Mouse (Mus musculus) heart, embryonic 13.5 days (tissue): ENCODE data around the gene Ccdc32. TPM values are rescaled to one million over a fixed set of nuclear protein-coding genes. Genes with fewer than 3 reads are reported as not detected.

ENCODE experiments used
- ATAC-seq: fragments of 200-750 bp; cut with Nextera tagmentation; 2 replicates; pipeline ENCODE4 v1.8.0; 2017; ENCODE audit warnings: moderate TSS enrichment; ENCODE audit not compliant: insufficient number of reproducible peaks, low FRiP score, low TSS enrichment; ENCODE audit errors: extremely low read depth
- H3K27ac ChIP-seq: fragments of 300-500 bp; sonication (generic); replicated peaks from 2 replicates; pipeline ENCODE4 v1.5.1; 2015; ENCODE audit warnings: moderate library complexity, mild to moderate bottlenecking, inconsistent platforms
- H3K27me3 ChIP-seq: fragments of 300-500 bp; sonication (generic); replicated peaks from 2 replicates; pipeline ENCODE4 v1.6.1; 2015; ENCODE audit warnings: mild to moderate bottlenecking, inconsistent platforms
- H3K36me3 ChIP-seq: fragments of 300-500 bp; sonication (generic); 2 replicates; pipeline ENCODE4 v1.6.1; 2015; ENCODE audit warnings: mild to moderate bottlenecking, inconsistent platforms
- H3K4me1 ChIP-seq: fragments of 300-500 bp; sonication (generic); 2 replicates; pipeline ENCODE4 v1.6.1; 2015; ENCODE audit warnings: inconsistent platforms
- H3K4me2 ChIP-seq: fragments of 300-500 bp; sonication (generic); 2 replicates; pipeline ENCODE4 v1.6.1; 2015; ENCODE audit warnings: inconsistent platforms, mild to moderate bottlenecking, moderate library complexity
- H3K4me3 ChIP-seq: fragments of 300-500 bp; sonication (generic); 2 replicates; pipeline ENCODE4 v1.5.1; 2015; ENCODE audit warnings: moderate library complexity, mild to moderate bottlenecking, inconsistent platforms
- H3K9ac ChIP-seq: fragments of 300-500 bp; sonication (generic); 2 replicates; pipeline ENCODE4 v1.6.1; 2015; ENCODE audit warnings: inconsistent platforms, mild to moderate bottlenecking, moderate library complexity
- H3K9me3 ChIP-seq: fragments of 300-500 bp; sonication (generic); 2 replicates; pipeline ENCODE4 v1.6.1; 2016; ENCODE audit warnings: inconsistent platforms
- WGBS: fragments of 180-500 bp; shearing (Covaris S2); methylation state at CpG from one replicate; pipeline ENCODE4 v1.1.7; 2015; ENCODE audit warnings: mixed read lengths; 5-methylcytosine and 5-hydroxymethylcytosine counted together
- polyA plus RNA-seq: library from polyadenylated mRNA; unstranded; fragments of >200 nt; fragmentation: Nextera tagmentation; extraction: Ambion mirVana; gene quantifications from 2 replicates; pipeline ENCODE4 v1.2.1, GENCODE M21; 2015

The Ccdc32 gene
- 16.0 and 17.6 TPM in 2 replicates for polyA plus RNA-seq

DNA sequence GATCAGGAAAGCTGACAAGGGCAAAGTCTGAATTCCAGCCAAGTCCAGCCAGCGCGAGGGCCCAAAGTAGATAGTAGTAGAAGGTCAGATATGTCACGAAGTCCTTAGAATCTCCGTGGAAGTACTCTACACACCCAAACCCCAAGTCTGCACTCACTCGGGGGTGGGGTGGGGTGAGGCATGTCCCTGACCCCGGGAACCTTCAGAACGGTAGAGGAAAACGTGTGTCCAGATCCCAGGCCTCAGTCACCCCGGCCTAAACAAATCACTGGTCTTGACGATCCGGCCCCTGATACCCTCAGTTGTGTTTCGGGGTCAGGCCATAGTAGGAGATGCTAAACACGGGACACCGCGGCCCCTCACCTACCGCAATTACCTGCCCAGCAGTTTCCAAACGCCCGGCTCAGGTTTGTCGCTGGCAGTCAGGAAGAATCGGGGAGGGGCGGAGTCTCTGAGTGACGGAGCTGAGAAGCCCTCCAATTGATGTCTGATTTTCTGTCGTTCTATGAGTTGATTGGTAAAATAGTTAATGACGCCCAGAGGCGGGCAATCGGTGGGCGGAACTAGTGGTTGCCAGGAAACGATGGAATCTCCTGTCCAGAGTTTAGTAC, at the start of gene Ccdc32:
Gene Ccdc32, minus strand, starts transcription at position 453 of the 611 bp plus-strand sequence.
- Histone ChIP-seq H3K4me3 (peak within 1 kb of the TSS; percentile 65), H3K9ac (peak within 1 kb of the TSS; percentile 84), H3K9me3 (no peaks in the 10 kb centered on the region), H3K4me1 (peaks cover 16% of the 10 kb centered on the region), H3K4me2 (peak within 1 kb of the TSS; percentile 78), H3K36me3 (peaks cover 30% of the 10 kb centered on the region), H3K27me3 (peaks cover 8% of the 10 kb centered on the region; the same call in 1 of the 2 replicates), H3K27ac (no peak within 1 kb of the TSS)
- ATAC-seq = peak; percentile 81; the same call in 1 of the 2 replicates
- WGBS = under 1% methylated on average over 28 of the region's 28 CpGs

GRCm38 (mm10) chr2:119072397-119072796, 43.2 kb upstream of the Ccdc32 start:
- H3K36me3 ChIP-seq = peaks cover 72% of the 10 kb centered on the region
- H3K4me3 ChIP-seq = no peak overlapping the region
- WGBS = 86% methylated on average over 4 of the region's 4 CpGs
- no peaks in the 10 kb centered on the region for H3K27me3 ChIP-seq
- no peaks in the 10 kb centered on the region for H3K9me3 ChIP-seq
- no peak overlapping the region for H3K9ac ChIP-seq
- H3K4me2 ChIP-seq = no peak overlapping the region
- no peak overlapping the region for H3K27ac ChIP-seq
- H3K4me1 ChIP-seq = no peaks in the 10 kb centered on the region
- no peak for ATAC-seq

- ATAC-seq = no peak
- no peak overlapping the region for H3K4me2 ChIP-seq
These were observed 30.9 kb upstream of the Ccdc32 start for GRCm38 (mm10) chr2:119060139-119060538.

DNA sequence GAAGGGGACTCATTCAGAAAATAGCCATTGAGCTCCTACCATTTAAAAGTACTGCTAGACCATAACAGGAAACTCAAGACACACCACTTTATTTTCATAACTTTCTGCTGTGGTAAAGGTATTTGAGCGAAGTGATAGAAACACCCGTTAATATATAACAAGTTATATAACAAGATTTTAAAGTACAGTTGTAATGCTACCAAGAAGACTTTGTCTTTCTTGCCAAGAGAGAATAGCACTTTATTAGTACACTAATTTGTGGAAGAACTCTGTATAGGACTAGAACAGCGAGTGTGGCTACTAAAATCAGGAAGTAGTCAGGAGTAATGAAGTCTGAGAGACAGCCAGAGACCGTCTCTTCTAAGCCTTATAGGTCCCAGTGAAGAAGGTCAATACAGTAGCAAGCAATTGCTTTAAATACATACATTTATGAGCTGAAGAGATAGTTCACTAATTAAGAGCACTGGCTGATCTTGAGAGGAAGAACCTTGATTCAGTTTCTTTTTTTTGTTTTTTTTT, 21.0 kb upstream of the Ccdc32 start:
- H3K4me2 ChIP-seq = no peak overlapping the region
- no peak for ATAC-seq

More at GRCm38 (mm10) chr2:119060139-119060538, 30.9 kb upstream of the Ccdc32 start:
- Histone ChIP-seq H3K36me3 (peaks cover 50% of the 10 kb centered on the region), H3K9ac (no peak overlapping the region), H3K9me3 (no peaks in the 10 kb centered on the region), H3K4me3 (no peak overlapping the region), H3K27ac (no peak overlapping the region), H3K27me3 (no peaks in the 10 kb centered on the region), H3K4me1 (no peaks in the 10 kb centered on the region)
- 95% methylated on average over 2 of the region's 2 CpGs for WGBS

DNA sequence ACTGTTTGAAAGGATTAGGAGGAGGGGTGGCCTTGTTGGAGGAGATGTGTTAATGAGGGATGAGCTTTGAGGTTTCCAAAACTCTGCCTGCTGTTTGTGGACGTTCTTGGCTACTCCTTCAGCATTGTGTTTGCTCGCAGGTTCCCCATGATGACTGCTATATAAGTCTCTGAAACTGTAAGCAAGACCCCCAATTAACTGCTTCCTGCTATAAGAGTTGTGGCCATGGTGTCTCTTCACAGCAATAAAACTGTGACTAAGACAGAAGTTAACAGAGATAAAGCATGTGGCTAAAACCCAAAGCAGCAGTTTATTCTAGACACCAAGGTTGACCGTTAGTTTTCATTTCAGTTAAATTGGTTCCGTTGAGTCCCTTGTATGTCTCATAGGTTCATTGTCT, 18.7 kb upstream of the Ccdc32 start:
- peak overlapping the region; percentile 87 for H3K27ac ChIP-seq
- no peak for ATAC-seq

More for the DNA sequence above, 21.0 kb upstream of the Ccdc32 start:
- H3K9me3 ChIP-seq = no peaks in the 10 kb centered on the region
- WGBS = 87% methylated on average over 4 of the region's 4 CpGs
- H3K9ac ChIP-seq = no peak overlapping the region
- H3K4me3 ChIP-seq = no peak overlapping the region
- no peaks in the 10 kb centered on the region for H3K36me3 ChIP-seq
- H3K27ac ChIP-seq = no peak overlapping the region
- H3K4me1 ChIP-seq = peaks cover 20% of the 10 kb centered on the region
- no peaks in the 10 kb centered on the region for H3K27me3 ChIP-seq

DNA sequence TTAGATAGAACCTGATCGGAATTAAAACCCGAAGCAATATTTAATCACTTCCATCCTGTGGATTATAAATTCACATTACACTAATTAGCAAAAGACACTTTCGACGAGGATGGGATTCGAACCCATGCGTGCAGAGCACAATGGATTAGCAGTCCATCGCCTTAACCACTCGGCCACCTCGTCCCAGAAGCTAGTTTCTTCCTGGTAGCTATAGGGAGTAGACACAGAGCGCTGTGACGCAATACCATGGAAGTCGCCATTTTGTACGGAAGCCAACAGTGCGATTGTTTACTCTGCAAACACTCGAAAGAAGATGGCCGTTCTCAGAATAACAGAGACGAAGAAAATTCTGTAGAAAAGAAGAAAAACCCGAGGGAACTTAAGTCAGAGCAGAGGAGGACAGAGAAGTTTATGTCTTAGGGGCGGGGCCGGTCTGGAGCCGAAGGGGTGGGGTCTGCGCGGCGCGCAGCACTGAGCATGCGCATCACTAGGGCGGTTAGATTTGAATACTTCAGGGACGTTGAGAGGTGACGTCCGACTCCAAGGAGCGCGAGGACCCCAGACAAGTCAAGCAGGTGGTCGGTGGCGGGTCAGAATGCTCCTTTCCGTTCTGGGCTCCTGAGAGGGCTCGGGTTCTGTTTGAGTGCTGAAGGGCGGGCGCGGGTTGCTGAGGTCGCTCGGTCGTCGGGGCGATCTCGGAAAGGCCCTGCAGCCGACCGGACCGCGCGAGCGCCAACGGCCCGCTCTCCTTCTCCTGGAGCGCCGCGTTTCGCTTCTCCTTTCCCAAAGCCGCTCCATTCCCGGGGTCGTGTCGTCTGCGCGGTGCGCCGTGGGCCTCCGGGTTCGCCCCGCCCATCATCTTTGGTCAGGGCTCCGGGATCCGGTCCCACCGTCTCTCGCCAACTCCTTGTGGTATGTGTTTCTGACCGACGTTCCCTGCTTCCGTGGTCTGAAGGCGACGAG, 17.7 kb upstream of the Ccdc32 start, which contains the start of gene Knl1:
Gene Knl1, plus strand, starts transcription at position 471 of the 963 bp plus-strand sequence.
- H3K9ac ChIP-seq = peak within 1 kb of the TSS; percentile 88
- peak within 1 kb of the TSS; percentile 87 for H3K27ac ChIP-seq
- peak within 1 kb of the TSS; percentile 90 for H3K4me3 ChIP-seq
- peak within 1 kb of the TSS; percentile 73 for H3K4me2 ChIP-seq
- no peaks in the 10 kb centered on the region for H3K27me3 ChIP-seq
- peaks cover 18% of the 10 kb centered on the region for H3K4me1 ChIP-seq
- WGBS = under 1% methylated on average over 77 of the region's 77 CpGs
- no peaks in the 10 kb centered on the region for H3K9me3 ChIP-seq
- peak; percentile 93 for ATAC-seq
- peaks cover 8% of the 10 kb centered on the region for H3K36me3 ChIP-seq

More for the DNA sequence above, 18.7 kb upstream of the Ccdc32 start:
- WGBS = 26% methylated on average over 4 of the region's 4 CpGs
- H3K9me3 ChIP-seq = no peaks in the 10 kb centered on the region
- H3K4me3 ChIP-seq = peak overlapping the region; percentile 90
- H3K27me3 ChIP-seq = no peaks in the 10 kb centered on the region
- peak overlapping the region; percentile 73 for H3K4me2 ChIP-seq
- H3K9ac ChIP-seq = peak overlapping the region; percentile 88
- peaks cover 20% of the 10 kb centered on the region for H3K4me1 ChIP-seq
- H3K36me3 ChIP-seq = no peaks in the 10 kb centered on the region

GRCm38 (mm10) chr2:119045163-119045562, 16.0 kb upstream of the Ccdc32 start:
- H3K4me3 ChIP-seq = no peak overlapping the region
- H3K4me1 ChIP-seq = peaks cover 16% of the 10 kb centered on the region
- ATAC-seq = no peak
- no peak overlapping the region for H3K27ac ChIP-seq
- H3K4me2 ChIP-seq = no peak overlapping the region
- peaks cover 14% of the 10 kb centered on the region for H3K36me3 ChIP-seq
- no peaks in the 10 kb centered on the region for H3K9me3 ChIP-seq
- H3K9ac ChIP-seq = no peak overlapping the region
- H3K27me3 ChIP-seq = no peaks in the 10 kb centered on the region
- WGBS = 72% methylated on average over 2 of the region's 2 CpGs

DNA sequence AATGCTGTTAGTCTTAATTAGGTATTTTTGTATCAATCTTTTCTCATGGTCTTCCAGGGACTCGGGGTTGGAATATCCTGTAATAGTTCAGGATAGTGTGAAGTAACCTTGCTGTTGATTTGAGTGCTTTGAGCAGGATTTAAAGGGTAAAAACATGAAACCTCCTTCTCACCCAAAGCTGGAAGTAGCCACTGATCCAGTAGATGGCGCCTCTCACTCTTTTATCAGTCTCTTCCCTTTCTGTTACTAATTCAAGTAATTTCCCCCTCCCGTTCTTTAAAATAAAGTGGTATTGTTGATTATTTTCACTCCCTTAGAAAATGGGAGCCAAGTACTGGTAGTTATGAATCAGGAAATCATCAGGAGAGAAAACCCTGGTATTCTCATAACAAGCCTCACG, 11.7 kb upstream of the Ccdc32 start:
- no peaks in the 10 kb centered on the region for H3K9me3 ChIP-seq
- no peak overlapping the region for H3K4me2 ChIP-seq
- H3K4me3 ChIP-seq = no peak overlapping the region
- ATAC-seq = no peak
- peaks cover 40% of the 10 kb centered on the region for H3K36me3 ChIP-seq
- peaks cover 6% of the 10 kb centered on the region for H3K4me1 ChIP-seq
- H3K27ac ChIP-seq = no peak overlapping the region
- no peak overlapping the region for H3K9ac ChIP-seq
- H3K27me3 ChIP-seq = no peaks in the 10 kb centered on the region
- WGBS = 41% methylated on average over 4 of the region's 4 CpGs

GRCm38 (mm10) chr2:119035397-119035745, 6.2 kb upstream of the Ccdc32 start:
- Histone ChIP-seq H3K4me3 (peak overlapping the region; percentile 96), H3K9me3 (no peaks in the 10 kb centered on the region), H3K27ac (peak overlapping the region; percentile 93), H3K9ac (peak overlapping the region; percentile 94), H3K4me1 (peaks cover 15% of the 10 kb centered on the region), H3K4me2 (peak overlapping the region; percentile 82), H3K36me3 (peaks cover 27% of the 10 kb centered on the region), H3K27me3 (peaks cover 8% of the 10 kb centered on the region; the same call in 1 of the 2 replicates)
- no peak for ATAC-seq
- 11% methylated on average over 7 of the region's 7 CpGs for WGBS

DNA sequence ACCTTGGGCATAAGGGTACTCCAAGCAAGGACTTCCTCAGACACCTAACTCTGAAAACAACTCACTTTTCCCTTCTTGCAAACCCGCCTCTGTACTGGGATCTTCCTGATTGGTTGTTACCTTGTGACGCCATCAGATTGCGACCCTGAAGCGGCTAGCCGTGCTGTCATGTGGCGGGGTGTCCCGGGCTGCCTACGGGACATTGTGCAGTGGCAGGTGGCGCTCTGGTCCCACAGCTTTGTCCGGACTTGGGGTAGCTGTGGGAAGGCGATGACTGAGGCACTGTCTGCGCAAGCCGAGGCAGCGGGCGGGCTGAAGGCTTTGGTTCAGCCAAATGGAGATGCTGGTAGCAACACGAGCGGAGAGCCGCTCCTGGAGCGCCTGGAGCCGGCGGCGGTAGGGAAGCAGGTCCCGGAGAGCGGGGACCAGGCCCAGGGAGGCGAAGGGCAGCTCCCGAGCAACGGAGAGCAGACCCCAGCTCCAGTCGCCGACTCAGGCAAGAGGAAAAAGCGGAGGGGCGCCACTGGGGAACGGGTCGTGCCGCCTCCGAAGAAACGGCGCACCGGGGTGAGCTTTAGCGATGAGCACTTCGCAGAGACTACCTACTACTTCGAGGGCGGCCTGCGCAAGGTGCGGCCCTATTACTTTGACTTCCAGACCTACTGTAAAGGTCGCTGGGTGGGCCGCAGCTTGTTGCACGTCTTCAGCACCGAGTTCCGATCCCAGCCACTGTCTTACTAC, 5.6 kb upstream of the Ccdc32 start, which contains the start of gene Rpusd2:
Gene Rpusd2, plus strand, starts transcription at position 135 of the 741 bp plus-strand sequence.
- peaks cover 27% of the 10 kb centered on the region for H3K36me3 ChIP-seq
- peak within 1 kb of the TSS; percentile 96 for H3K4me3 ChIP-seq
- peak; percentile 94 for ATAC-seq
- H3K27me3 ChIP-seq = peaks cover 8% of the 10 kb centered on the region; the same call in 1 of the 2 replicates
- H3K9ac ChIP-seq = peak within 1 kb of the TSS; percentile 94
- H3K9me3 ChIP-seq = no peaks in the 10 kb centered on the region
- H3K4me1 ChIP-seq = peaks cover 15% of the 10 kb centered on the region
- H3K4me2 ChIP-seq = peak within 1 kb of the TSS; percentile 82
- peak within 1 kb of the TSS; percentile 93 for H3K27ac ChIP-seq
- under 1% methylated on average over 49 of the region's 49 CpGs for WGBS
